Mouse (Mus musculus) spleen, postnatal 14 days (tissue): Measurements from ENCODE around the gene Ubfd1.

Source experiments
- DNase-seq, 2 experiments: peaks; one replicate each; pipeline ENCODE4 v3.0.0; 2021 to 2022; ENCODE audit warnings: low spot score in 2 of 2

The Ubfd1 gene

GRCm38 (mm10) chr7:122066945-122067516, at the start of gene Ubfd1, which contains the start of gene Ears2:
TSS of gene Ubfd1 (plus strand) at chr7:122067175.
TSS of gene Ears2 (minus strand) at chr7:122067263.
- peak; percentile 80 to 89 for DNase-seq

- DNase-seq, result peak; percentile 20 to 35
Measured at GRCm38 (mm10) chr7:122018247-122018646, 48.7 kb upstream of the Ubfd1 start.

GRCm38 (mm10) chr7:122018978-122019377, 48.0 kb upstream of the Ubfd1 start:
- DNase-seq, result no peak

GRCm38 (mm10) chr7:122020273-122020666, 46.7 kb upstream of the Ubfd1 start:
- DNase-seq, result no peak

GRCm38 (mm10) chr7:122020667-122021354, 46.2 kb upstream of the Ubfd1 start, which contains the start of gene Gga2:
TSS of gene Gga2 (minus strand) at chr7:122021222.
- DNase-seq, result peak; percentile 76 to 85

GRCm38 (mm10) chr7:122022131-122022530, 44.8 kb upstream of the Ubfd1 start:
- no peak for DNase-seq

- no peak for DNase-seq
Measured at GRCm38 (mm10) chr7:122033371-122033770, 33.6 kb upstream of the Ubfd1 start.

- DNase-seq, result no peak
Measured at GRCm38 (mm10) chr7:122034348-122034747, 32.6 kb upstream of the Ubfd1 start.

- no peak for DNase-seq
Measured at GRCm38 (mm10) chr7:122044106-122044505, 22.9 kb upstream of the Ubfd1 start.

- DNase-seq, result no peak
Measured at GRCm38 (mm10) chr7:122045181-122045634, 21.8 kb upstream of the Ubfd1 start.

- no peak for DNase-seq
Measured at GRCm38 (mm10) chr7:122045711-122046110, 21.3 kb upstream of the Ubfd1 start.

- no peak for DNase-seq
Measured at GRCm38 (mm10) chr7:122046813-122047212, 20.2 kb upstream of the Ubfd1 start.

GRCm38 (mm10) chr7:122048191-122048590, 18.8 kb upstream of the Ubfd1 start:
- no peak for DNase-seq

- no peak for DNase-seq
Measured at GRCm38 (mm10) chr7:122050834-122051233, 16.1 kb upstream of the Ubfd1 start.

GRCm38 (mm10) chr7:122056633-122057032, 10.3 kb upstream of the Ubfd1 start:
- no peak for DNase-seq

- DNase-seq, result no peak
Measured at GRCm38 (mm10) chr7:122065656-122066055, 1.3 kb upstream of the Ubfd1 start.

GRCm38 (mm10) chr7:122066102-122066944, 652 bp upstream of the Ubfd1 start:
- DNase-seq, result no peak

- no peak for DNase-seq
Measured at GRCm38 (mm10) chr7:122067517-122068381, 774 bp downstream of the Ubfd1 start.

GRCm38 (mm10) chr7:122074374-122074773, 7.4 kb downstream of the Ubfd1 start:
- no peak for DNase-seq

- no peak for DNase-seq
Measured at GRCm38 (mm10) chr7:122079798-122080554, 13.0 kb downstream of the Ubfd1 start.

- no peak for DNase-seq
Measured at GRCm38 (mm10) chr7:122081071-122081470, 14.1 kb downstream of the Ubfd1 start.
